Mouse (Mus musculus) liver, adult 2 months (tissue): ENCODE results near the gene Mfsd13b. TPM values are rescaled to one million over a fixed set of nuclear protein-coding genes. Genes with fewer than 3 reads are reported as not detected.

Experiments used
- DNase-seq: peaks from one replicate; pipeline ENCODE4 v3.0.0-alpha.2; 2011; ENCODE audit warnings: low read depth, low spot score; ENCODE audit errors: extremely low read depth
- H3K27ac ChIP-seq: fragments of 200-500 bp; replicated peaks from 2 replicates; pipeline ENCODE4 v1.5.1; 2012; ENCODE audit warnings: low read depth, mild to moderate bottlenecking, control low read depth, inconsistent platforms, low read length; ENCODE audit not compliant: insufficient read depth
- H3K27me3 ChIP-seq: fragments of 200-500 bp; 2 replicates; pipeline ENCODE4 v1.6.1; 2012; ENCODE audit warnings: mild to moderate bottlenecking, moderate library complexity, low read length, inconsistent platforms; ENCODE audit not compliant: control insufficient read depth, insufficient read depth
- H3K36me3 ChIP-seq: fragments of 200-500 bp; 2 replicates; pipeline ENCODE4 v1.6.1; 2012; ENCODE audit warnings: low read length, inconsistent platforms; ENCODE audit not compliant: control insufficient read depth, insufficient read depth
- H3K4me1 ChIP-seq: fragments of 200-500 bp; 2 replicates; pipeline ENCODE4 v1.6.1; 2011; ENCODE audit warnings: low read length; ENCODE audit not compliant: control insufficient read depth, insufficient read depth
- H3K4me3 ChIP-seq: fragments of 200-500 bp; 2 replicates; pipeline ENCODE4 v1.5.1; 2011; ENCODE audit warnings: low read depth, mild to moderate bottlenecking, control low read depth, low read length, moderate library complexity; ENCODE audit not compliant: insufficient read depth
- H3K79me2 ChIP-seq: fragments of 200-500 bp; 2 replicates; pipeline ENCODE4 v1.6.1; 2012; ENCODE audit warnings: inconsistent platforms, mild to moderate bottlenecking, low read length, moderate library complexity; ENCODE audit not compliant: control insufficient read depth, insufficient read depth
- H3K9ac ChIP-seq: fragments of 200-500 bp; 2 replicates; pipeline ENCODE4 v1.6.1; 2012; ENCODE audit warnings: low read depth, mild to moderate bottlenecking, control low read depth, inconsistent platforms, low read length
- CTCF ChIP-seq: fragments of 200-500 bp; IDR thresholded peaks from 2 replicates; pipeline ENCODE4 v1.5.1; 2011; ENCODE audit warnings: low read depth, low read length, control low read depth
- POLR2A ChIP-seq: fragments of 200-500 bp; IDR thresholded peaks from 2 replicates; pipeline ENCODE4 v1.6.1; 2011; ENCODE audit warnings: low read length, control low read depth; ENCODE audit not compliant: insufficient read depth; ENCODE audit errors: extremely low read depth
- WGBS: fragments of 180-500 bp; shearing (Covaris S2); methylation state at CpG from one replicate; pipeline ENCODE4 v1.1.7; 2018; 5-methylcytosine and 5-hydroxymethylcytosine counted together
- polyA plus RNA-seq: library from polyadenylated mRNA; depleted of rRNA; stranded (reverse); fragments of >200 nt; gene quantifications from 2 replicates; pipeline ENCODE4 v1.2.3, GENCODE M21; 2012
- total RNA-seq: library from RNA; depleted of rRNA; stranded (reverse); fragments of >200 nt; gene quantifications from 2 replicates; pipeline ENCODE4 v1.2.3, GENCODE M21; 2014

Mfsd13b gene
- total and polyA plus RNA-seq, 2 experiments = not detected

DNA sequence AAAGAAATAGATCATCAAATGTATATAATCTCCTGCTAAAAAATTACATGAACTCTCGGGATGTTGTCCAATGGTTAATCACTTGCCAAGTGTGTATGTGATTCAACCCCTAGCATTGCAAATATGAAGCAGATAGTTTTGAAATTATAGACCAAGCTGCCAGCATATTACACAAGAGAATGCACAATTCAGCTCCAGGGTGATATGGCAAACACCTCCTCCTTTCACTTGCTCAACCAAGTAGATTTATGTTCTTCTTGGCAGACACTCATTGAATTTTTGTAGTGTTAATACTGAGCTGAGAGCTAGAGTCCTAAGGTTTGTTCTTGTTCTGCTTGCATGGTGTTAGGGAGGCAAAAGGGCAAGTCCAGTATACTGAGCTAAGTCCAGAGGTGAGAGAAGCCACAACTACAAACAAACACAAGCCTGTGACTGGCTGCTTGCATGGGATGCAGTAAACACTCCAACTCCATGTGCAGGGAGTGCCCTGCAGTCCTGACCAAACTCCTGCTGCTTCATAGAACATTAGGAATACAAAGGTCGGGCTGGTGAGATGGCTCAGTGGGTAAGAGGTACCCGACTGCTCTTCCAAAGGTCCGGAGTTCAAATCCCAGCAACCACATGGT lies 21.6 kb downstream of the Mfsd13b start:
- H3K36me3 ChIP-seq = no peaks in the 10 kb centered on the region
- DNase-seq = peak; percentile 90
- no peaks in the 10 kb centered on the region for H3K79me2 ChIP-seq
- no peak for TF ChIP-seq POLR2A
- TF ChIP-seq CTCF = no peak
- H3K27ac ChIP-seq = no peak overlapping the region
- no peaks in the 10 kb centered on the region for H3K27me3 ChIP-seq
- WGBS = 31% methylated on average over 4 of the region's 4 CpGs
- H3K4me1 ChIP-seq = peaks cover 2% of the 10 kb centered on the region; the same call in 1 of the 2 replicates
- no peak overlapping the region for H3K9ac ChIP-seq
- H3K4me3 ChIP-seq = no peak overlapping the region

DNA sequence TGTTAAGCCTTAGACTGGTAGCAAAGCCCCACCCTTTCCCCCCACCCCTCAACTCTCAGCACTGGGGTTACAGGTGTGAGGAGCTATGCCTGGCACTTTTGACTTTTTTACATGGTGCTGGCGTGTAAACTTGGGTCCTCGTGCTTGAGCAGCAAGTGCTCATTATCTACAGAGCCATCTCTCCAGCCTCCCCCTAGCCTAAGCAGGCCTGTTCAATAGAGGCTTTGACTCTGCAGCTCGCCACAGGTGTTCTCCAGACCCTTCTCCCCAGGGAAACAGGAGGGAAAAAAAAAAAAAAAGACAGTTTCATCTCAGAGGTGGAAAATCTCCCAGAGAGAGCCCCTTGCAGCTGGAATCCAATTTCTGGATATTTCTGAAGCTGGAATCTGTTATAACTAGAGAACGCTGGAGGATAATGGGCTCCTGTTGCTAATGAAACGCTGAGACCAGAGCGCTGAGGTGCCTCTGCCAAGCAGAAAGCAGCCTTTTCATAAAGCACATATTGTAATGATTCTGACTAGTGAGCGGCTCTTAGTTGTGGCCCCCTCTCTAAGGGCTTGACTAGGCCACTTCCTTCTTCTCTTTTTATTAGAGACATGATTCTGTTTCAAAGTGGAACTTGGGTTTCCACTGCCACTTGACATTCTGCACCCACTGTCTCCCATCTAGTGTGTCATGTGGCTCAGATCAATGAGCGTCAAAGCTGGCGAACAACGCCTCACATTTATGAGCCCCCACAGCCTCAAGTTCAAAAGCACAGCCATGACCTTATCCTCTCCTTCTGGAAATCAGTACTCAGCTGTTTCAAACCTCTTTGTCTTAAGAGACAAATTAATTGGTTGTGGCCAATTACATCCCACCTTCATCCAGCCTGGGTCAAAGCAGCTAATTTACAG lies 29.7 kb downstream of the Mfsd13b start:
- Histone ChIP-seq H3K27ac (no peak overlapping the region), H3K4me1 (no peaks in the 10 kb centered on the region), H3K4me3 (no peak overlapping the region), H3K36me3 (no peaks in the 10 kb centered on the region), H3K27me3 (no peaks in the 10 kb centered on the region), H3K79me2 (no peaks in the 10 kb centered on the region), H3K9ac (no peak overlapping the region)
- DNase-seq = no peak
- WGBS = 83% methylated on average over 10 of the region's 10 CpGs
- TF ChIP-seq CTCF = no peak
- TF ChIP-seq POLR2A = no peak

DNA sequence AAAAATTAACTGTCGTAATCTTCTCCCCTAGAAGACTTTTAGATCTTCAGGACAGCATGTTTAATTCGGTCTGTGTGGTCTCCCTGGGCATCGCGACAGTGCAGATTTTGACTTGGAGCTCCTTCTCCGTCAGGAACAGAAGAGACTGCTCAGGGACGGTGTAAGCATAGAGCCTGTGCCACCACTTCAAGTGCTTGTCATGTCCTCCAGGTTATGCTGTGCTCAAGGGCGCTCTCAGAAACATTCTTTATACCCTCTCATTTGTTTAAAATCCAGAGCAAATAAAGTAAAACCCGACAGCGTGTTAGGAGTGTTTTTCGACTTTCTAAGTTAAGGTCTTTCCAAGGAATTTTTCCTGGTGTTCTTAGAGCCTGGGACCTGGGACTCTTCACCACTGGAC lies 32.2 kb downstream of the Mfsd13b start:
- Histone ChIP-seq H3K4me3 (no peak overlapping the region), H3K4me1 (no peaks in the 10 kb centered on the region), H3K9ac (no peak overlapping the region), H3K27me3 (no peaks in the 10 kb centered on the region), H3K27ac (no peak overlapping the region), H3K79me2 (no peaks in the 10 kb centered on the region), H3K36me3 (no peaks in the 10 kb centered on the region)
- no peak for DNase-seq
- 83% methylated on average over 10 of the region's 10 CpGs for WGBS
- TF ChIP-seq CTCF = no peak
- no peak for TF ChIP-seq POLR2A

DNA sequence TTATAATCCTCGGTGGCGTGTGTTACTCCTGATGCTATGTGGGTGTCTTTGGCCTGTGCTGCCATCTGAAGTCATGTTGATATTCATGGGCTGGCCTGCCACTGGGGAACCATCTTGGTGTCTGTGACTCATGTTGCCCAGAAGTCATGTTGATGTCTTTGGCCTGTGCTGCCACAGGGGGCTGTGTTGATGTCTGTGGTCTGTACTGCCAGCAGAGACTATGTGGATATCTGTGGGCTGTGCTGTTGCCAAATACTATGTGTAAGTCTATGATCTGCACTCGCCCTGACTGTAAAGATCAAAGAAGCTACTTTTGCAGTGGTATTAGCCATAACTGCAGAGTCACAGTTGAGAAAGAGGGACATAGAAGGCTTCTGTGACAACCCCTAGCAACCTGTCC lies 36.5 kb downstream of the Mfsd13b start:
- no peak overlapping the region for H3K4me3 ChIP-seq
- no peaks in the 10 kb centered on the region for H3K36me3 ChIP-seq
- no peaks in the 10 kb centered on the region for H3K79me2 ChIP-seq
- TF ChIP-seq CTCF = no peak
- no peaks in the 10 kb centered on the region for H3K4me1 ChIP-seq
- H3K9ac ChIP-seq = no peak overlapping the region
- no peak overlapping the region for H3K27ac ChIP-seq
- no peaks in the 10 kb centered on the region for H3K27me3 ChIP-seq
- WGBS = 79% methylated on average over 3 of the region's 3 CpGs
- no peak for DNase-seq

DNA sequence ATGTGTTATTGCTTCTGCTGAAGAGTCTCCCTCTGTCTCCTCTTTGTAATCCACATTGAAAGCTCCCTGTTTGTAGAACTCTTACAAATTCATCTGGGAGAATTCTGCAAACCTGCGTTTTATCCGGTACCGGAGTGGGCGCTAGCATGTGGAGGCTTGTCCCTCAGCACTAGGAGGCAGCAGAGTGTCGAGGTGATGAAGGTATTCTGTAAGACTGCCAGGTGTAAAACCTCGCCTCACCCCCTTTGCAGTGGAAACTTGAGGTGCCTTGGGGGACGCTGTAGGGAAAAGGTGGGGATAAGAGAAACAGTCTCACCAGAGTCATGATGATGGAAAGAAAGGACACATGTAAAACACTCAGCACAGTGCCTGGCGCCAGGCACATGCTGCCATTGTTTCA lies 38.0 kb downstream of the Mfsd13b start:
- no peaks in the 10 kb centered on the region for H3K36me3 ChIP-seq
- no peak overlapping the region for H3K9ac ChIP-seq
- no peaks in the 10 kb centered on the region for H3K4me1 ChIP-seq
- H3K27me3 ChIP-seq = no peaks in the 10 kb centered on the region
- 30% methylated on average over 8 of the region's 8 CpGs for WGBS
- no peak overlapping the region for H3K27ac ChIP-seq
- DNase-seq = no peak
- H3K4me3 ChIP-seq = no peak overlapping the region
- no peaks in the 10 kb centered on the region for H3K79me2 ChIP-seq
- TF ChIP-seq POLR2A (no peak), CTCF (peak; percentile 76)
